Mouse (Mus musculus): Measurements from ENCODE around the gene Mvp. TPM values are rescaled to one million over a fixed set of nuclear protein-coding genes. Genes with fewer than 3 reads are reported as not detected.

The Mvp gene
- polyA plus RNA-seq, 1 experiment from 2014 or later: 13.1 TPM

DNA sequence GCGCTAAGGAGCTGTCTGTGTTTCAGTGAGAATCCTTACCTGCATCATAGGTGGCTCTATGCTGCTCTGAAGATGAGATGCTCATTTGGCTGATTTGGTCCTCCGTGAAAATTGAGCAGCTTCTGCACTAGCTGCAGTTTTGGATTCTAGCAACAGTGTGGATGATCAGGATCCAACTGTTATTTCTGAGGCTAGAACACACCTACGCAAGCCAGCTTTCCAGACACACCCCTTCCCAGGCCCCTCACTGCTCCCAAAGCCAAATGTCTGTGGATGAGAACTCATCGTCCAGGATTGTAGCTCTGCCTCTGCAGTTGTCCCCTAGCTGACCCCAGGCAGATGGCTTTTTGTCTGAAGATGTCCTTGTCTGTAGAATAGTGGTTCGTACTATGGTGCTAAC is 53.3 kb downstream of the Mvp start:
- Histone ChIP-seq H3K27ac (no peak overlapping the region), H3K4me1 (peaks cover 7% of the 10 kb centered on the region; the same call in 1 of the 2 replicates), H3K4me2 (no peak overlapping the region), H3K4me3 (no peak overlapping the region), H3K27me3 (peaks cover 29% of the 10 kb centered on the region), H3K9me3 (no peaks in the 10 kb centered on the region), H3K36me3 (no peaks in the 10 kb centered on the region), H3K9ac (no peak overlapping the region)
- ATAC-seq (ENCODE audit: insufficient number of reproducible peaks, low FRiP score, low TSS enrichment, low read depth): no peak
- 80% methylated on average over 5 of the region's 5 CpGs for WGBS

DNA sequence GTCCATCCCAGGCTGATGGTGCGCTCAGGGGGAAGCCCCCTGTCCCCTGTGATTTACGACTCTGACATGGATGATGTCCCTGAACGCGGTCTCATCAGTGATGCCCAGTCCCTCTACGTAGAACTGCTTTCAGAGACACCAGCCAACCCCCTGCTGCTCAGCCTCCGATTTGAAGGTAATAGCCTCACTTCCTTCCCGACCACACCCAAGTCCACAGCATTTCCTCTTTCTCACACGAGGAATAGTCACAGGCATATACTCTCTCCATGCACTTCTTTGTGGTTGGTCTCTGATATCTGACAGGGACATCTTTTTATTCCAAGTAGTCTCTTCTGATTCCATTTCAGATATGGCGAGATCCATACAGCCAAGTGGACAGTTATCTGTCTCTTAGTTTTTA is 54.6 kb downstream of the Mvp start:
- Histone ChIP-seq H3K9ac (no peak overlapping the region), H3K27me3 (peaks cover 29% of the 10 kb centered on the region), H3K9me3 (no peaks in the 10 kb centered on the region), H3K27ac (no peak overlapping the region), H3K4me1 (peaks cover 7% of the 10 kb centered on the region; the same call in 1 of the 2 replicates), H3K4me3 (no peak overlapping the region), H3K36me3 (no peaks in the 10 kb centered on the region), H3K4me2 (no peak overlapping the region)
- WGBS: 67% methylated on average over 9 of the region's 9 CpGs
- no peak for ATAC-seq (ENCODE audit: insufficient number of reproducible peaks, low FRiP score, low TSS enrichment, low read depth)

DNA sequence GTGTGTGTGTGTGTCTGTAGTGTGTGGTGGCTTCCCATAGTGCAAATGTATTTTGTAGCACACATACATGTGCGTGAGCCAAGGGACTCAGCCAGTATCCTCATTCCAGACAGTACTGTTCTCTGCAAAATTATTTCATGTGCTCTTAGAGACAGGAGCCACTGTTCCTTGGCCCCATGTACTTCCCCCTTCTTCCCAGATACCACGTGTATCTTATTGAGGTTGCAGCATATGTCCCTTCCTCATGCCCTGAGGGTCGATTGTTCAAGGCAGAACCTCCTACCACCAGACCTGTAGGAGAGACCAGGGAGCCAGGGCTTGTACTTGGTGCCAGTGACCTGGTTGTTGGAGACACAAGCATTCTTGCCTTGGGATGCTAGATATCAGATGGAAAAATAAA is 59.3 kb downstream of the Mvp start:
- Histone ChIP-seq H3K4me2 (no peak overlapping the region), H3K4me1 (peaks cover 15% of the 10 kb centered on the region), H3K9ac (no peak overlapping the region), H3K36me3 (no peaks in the 10 kb centered on the region), H3K27ac (no peak overlapping the region), H3K4me3 (no peak overlapping the region), H3K27me3 (peaks cover 30% of the 10 kb centered on the region), H3K9me3 (no peaks in the 10 kb centered on the region)
- WGBS: 51% methylated on average over 3 of the region's 3 CpGs
- ATAC-seq (ENCODE audit: insufficient number of reproducible peaks, low FRiP score, low TSS enrichment, low read depth): no peak

DNA sequence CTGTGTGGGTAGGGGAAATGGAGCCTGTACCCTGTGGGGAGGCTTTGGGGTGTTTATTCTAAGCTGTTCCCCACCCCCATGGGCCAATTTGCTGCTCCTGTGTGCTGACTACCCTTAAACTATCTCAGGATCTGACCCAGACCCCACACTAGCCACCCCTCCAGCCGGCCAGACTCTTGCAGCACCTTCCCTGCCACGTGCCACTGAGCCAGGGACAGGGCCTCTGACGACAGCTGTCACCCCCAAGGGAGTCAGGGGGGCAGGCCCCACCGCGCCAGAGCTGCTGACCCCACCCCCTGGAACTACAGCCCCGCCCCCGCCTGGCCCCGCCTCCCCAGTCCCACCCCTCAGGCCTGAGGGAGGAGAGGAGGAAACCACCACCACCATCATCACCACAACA is 61.8 kb downstream of the Mvp start:
- peaks cover 24% of the 10 kb centered on the region for H3K4me1 ChIP-seq
- no peak overlapping the region for H3K4me3 ChIP-seq
- no peak overlapping the region for H3K9ac ChIP-seq
- H3K36me3 ChIP-seq: no peaks in the 10 kb centered on the region
- H3K27ac ChIP-seq: no peak overlapping the region
- 1% methylated on average over 8 of the region's 8 CpGs for WGBS
- no peak overlapping the region for H3K4me2 ChIP-seq
- peaks cover 40% of the 10 kb centered on the region for H3K27me3 ChIP-seq
- no peaks in the 10 kb centered on the region for H3K9me3 ChIP-seq
- ATAC-seq (ENCODE audit: insufficient number of reproducible peaks, low FRiP score, low TSS enrichment, low read depth): no peak

DNA sequence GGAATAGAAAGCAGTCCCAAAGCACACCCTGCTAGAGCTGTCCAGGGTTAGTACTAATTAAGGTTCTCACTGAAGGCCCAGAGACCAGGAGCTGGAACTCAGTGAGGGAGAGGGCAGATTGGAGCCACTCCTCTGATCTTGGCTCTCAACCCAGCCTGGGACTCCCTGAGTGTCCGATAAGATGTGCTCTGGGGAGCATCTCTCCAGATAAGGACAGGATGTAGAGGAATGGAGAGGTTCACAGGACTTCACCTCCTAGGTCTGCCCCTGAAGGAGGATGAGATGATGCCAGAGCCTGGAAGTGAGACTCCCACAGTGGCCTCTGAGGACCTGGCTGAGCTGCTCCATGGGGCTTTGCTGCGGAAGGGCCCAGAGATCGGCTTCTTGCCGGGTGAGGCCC is 62.7 kb downstream of the Mvp start:
- Histone ChIP-seq H3K9me3 (no peaks in the 10 kb centered on the region), H3K36me3 (0 out of 2 replicates have a peak, but pooled peaks cover 3% of the 10 kb centered on the region), H3K4me2 (no peak overlapping the region), H3K4me3 (no peak overlapping the region), H3K27me3 (peaks cover 40% of the 10 kb centered on the region), H3K27ac (no peak overlapping the region), H3K9ac (no peak overlapping the region), H3K4me1 (peaks cover 24% of the 10 kb centered on the region)
- no peak for ATAC-seq (ENCODE audit: insufficient number of reproducible peaks, low FRiP score, low TSS enrichment, low read depth)
- WGBS: 22% methylated on average over 4 of the region's 4 CpGs

DNA sequence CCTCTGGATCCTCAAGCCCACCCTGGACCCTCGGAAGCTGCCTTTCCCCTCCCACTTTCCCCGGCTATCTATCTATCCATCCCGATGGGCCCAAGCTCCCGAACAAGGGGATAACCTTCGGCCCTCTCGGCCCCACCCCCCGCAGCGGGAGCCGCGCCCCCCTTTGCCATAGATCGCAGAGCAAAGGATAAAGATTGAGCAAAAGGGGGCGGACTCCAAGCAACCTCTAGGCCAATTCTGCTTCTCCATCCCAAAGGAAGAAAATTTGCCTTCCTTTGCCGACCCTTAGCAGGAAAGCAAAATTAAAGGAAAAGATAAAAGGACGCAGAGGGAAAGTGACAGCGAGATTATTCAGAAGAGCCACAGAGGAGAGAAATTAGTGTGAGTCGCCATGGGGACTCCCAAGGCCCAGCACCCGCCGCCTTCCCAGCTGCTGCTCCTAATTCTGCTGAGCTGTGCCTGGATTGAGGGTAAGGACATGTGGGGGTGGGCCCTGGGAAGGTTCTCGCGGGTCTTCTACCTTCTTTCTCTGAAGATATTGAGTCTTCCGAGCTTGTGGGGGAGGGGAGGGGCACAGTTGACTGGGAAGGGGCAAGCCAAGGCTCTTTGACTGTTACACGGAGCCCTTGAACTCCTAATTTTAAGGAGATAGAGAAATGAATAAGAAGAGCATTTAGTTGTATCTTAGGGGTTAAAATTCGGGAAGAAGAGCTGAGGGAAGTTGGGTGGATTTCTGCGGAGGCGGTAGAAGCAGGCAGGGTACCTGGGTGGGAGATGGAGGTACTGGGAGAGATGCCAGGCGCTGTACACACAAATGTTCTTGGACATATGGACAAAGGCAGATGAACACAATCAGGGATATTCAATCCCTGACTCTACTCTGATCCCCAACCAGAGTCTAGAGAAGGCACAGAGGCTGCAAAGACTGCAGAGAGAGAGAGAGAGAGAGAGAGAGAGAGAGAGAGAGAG is 63.5 kb downstream of the Mvp start:
- Histone ChIP-seq H3K27me3 (peaks cover 40% of the 10 kb centered on the region), H3K27ac (no peak overlapping the region), H3K9me3 (no peaks in the 10 kb centered on the region), H3K4me2 (no peak overlapping the region), H3K36me3 (0 out of 2 replicates have a peak, but pooled peaks cover 5% of the 10 kb centered on the region), H3K9ac (no peak overlapping the region), H3K4me3 (no peak overlapping the region), H3K4me1 (peaks cover 24% of the 10 kb centered on the region)
- no peak for ATAC-seq (ENCODE audit: insufficient number of reproducible peaks, low FRiP score, low TSS enrichment, low read depth)
- 7% methylated on average over 26 of the region's 26 CpGs for WGBS

DNA sequence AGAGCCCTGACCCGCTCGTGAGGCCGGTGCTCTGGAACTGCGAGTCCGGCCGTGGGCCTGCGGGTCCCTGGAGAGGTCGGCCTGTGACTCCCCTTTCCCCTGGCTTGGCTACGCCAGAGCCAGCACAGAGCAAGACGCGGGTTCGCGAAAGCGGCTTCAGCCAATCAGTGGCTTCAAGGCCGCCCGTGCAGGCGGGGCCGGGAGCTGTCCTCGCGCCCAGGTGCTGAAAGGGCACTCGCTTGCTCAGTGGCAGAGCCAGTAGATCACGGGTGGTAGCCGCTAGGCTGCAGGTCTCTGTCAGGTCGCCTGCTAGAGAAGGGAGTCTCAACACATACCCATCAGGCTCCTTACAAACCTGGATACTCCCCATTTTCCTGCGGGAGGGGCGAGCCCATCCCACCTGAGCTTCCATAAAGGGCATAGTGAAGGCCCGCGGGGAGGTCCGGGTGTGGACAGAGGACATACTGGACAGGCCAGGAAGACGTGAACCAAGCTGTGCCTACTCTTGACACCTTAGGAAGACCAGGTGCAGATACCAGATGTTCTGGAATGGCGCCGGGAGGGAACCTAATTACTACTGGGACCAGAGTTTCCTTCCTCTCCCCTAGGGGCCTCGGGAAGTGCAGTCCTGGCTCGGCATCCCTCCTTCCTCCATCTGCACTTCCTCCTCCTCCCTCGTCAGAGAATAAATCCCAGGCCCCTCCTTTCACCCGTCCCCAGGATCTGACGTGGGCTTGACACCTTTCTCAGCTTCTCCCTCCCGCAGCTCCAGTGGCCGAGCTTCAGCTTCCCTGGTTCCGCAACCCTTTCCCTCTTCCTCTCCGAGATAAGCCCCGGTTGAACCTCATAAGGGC is 64.4 kb downstream of the Mvp start, which contains the start of gene Sez6l2:
Gene Sez6l2 (plus strand): TSS at position 771 of the 854 bp plus-strand sequence.
- Histone ChIP-seq H3K27me3 (peaks cover 40% of the 10 kb centered on the region), H3K4me2 (peak within 1 kb of the TSS; percentile 99), H3K9me3 (no peaks in the 10 kb centered on the region), H3K9ac (no peak within 1 kb of the TSS), H3K36me3 (peaks cover 7% of the 10 kb centered on the region; the same call in 1 of the 2 replicates), H3K4me3 (peak within 1 kb of the TSS; percentile 47), H3K4me1 (peaks cover 24% of the 10 kb centered on the region), H3K27ac (no peak within 1 kb of the TSS)
- ATAC-seq (ENCODE audit: insufficient number of reproducible peaks, low FRiP score, low TSS enrichment, low read depth): peak; percentile 78
- under 1% methylated on average over 36 of the region's 42 CpGs for WGBS

DNA sequence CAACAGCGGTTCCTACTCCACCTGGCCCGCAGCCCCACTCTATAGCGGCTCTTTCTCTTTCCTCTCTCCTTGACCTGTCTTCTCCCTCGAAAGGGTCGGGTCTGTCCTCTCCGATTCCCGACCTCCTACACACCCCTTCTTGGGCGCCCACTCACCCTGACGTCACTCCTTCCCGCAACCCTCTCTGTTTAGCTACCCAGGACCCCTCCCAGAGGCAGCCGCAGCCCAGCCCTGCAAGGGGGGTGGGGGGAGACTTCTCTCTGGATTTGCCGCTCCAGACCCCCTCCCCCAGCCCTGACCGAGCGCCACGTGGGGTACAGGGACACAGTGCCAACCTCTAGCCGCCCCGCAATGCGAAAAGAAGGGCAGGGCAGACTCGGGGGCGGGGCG is 65.0 kb downstream of the Mvp start, which contains the start of gene Asphd1:
Gene Asphd1 (minus strand): TSS at position 180 of the 390 bp plus-strand sequence.
- Histone ChIP-seq H3K27me3 (peaks cover 40% of the 10 kb centered on the region), H3K4me3 (peak within 1 kb of the TSS; percentile 47), H3K27ac (no peak within 1 kb of the TSS), H3K9ac (no peak within 1 kb of the TSS), H3K36me3 (peaks cover 13% of the 10 kb centered on the region; the same call in 1 of the 2 replicates), H3K4me1 (peaks cover 24% of the 10 kb centered on the region), H3K9me3 (no peaks in the 10 kb centered on the region), H3K4me2 (peak within 1 kb of the TSS; percentile 99)
- 1% methylated on average over 21 of the region's 21 CpGs for WGBS
- peak; percentile 11; the same call in 1 of the 2 replicates for ATAC-seq (ENCODE audit: insufficient number of reproducible peaks, low FRiP score, low TSS enrichment, low read depth)

DNA sequence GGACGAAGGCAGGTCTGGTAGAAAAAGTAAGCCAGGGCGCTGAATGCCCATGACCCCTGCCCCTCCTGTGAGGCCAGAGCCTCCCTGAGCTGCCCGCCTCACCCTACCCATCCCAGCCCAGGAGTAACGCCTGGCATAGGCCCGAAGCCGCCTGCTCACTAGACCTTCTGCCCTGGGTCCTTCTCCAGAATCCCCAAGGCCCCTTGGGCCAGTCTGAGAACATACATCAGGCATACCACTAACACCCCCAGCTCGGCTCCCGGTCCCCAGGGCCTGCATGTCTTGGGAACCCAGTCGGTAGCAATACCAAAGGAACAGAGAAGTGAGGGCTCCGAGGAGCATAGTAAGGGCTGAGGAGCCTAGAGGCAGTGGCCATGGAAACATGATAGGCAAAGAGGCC is 65.8 kb downstream of the Mvp start:
- Histone ChIP-seq H3K9me3 (no peaks in the 10 kb centered on the region), H3K27me3 (peaks cover 40% of the 10 kb centered on the region), H3K4me3 (no peak overlapping the region), H3K4me2 (0 out of 2 replicates have a peak overlapping the region, but pooled peaks have one; percentile 99), H3K9ac (no peak overlapping the region), H3K27ac (no peak overlapping the region), H3K4me1 (peaks cover 24% of the 10 kb centered on the region), H3K36me3 (peaks cover 21% of the 10 kb centered on the region)
- WGBS: 77% methylated on average over 10 of the region's 10 CpGs
- no peak for ATAC-seq (ENCODE audit: insufficient number of reproducible peaks, low FRiP score, low TSS enrichment, low read depth)

DNA sequence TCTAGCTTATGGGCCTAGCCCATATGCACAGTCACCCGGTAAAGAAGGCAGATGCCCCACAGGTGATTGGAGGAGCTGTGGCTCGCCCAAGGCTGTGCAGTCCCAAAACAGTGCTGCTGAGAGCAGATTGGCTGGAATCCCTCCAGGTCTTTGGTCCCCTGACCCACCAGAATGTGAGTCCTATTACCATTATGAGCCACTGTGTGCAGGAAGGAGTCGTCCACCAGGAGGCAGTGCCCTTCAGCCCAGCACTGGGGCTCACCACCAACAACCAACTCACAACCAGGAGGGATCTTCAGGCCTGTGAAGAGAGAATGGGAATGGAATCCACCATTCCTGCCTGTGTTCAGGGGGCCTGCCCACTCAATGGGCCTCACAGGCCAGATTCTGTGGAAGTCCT is 67.9 kb downstream of the Mvp start:
- Histone ChIP-seq H3K27me3 (peaks cover 25% of the 10 kb centered on the region), H3K4me1 (peaks cover 17% of the 10 kb centered on the region), H3K9ac (no peak overlapping the region), H3K4me3 (no peak overlapping the region), H3K27ac (no peak overlapping the region), H3K36me3 (peaks cover 29% of the 10 kb centered on the region), H3K9me3 (no peaks in the 10 kb centered on the region), H3K4me2 (no peak overlapping the region)
- ATAC-seq (ENCODE audit: insufficient number of reproducible peaks, low FRiP score, low TSS enrichment, low read depth): no peak
- 37% methylated on average over 3 of the region's 3 CpGs for WGBS

DNA sequence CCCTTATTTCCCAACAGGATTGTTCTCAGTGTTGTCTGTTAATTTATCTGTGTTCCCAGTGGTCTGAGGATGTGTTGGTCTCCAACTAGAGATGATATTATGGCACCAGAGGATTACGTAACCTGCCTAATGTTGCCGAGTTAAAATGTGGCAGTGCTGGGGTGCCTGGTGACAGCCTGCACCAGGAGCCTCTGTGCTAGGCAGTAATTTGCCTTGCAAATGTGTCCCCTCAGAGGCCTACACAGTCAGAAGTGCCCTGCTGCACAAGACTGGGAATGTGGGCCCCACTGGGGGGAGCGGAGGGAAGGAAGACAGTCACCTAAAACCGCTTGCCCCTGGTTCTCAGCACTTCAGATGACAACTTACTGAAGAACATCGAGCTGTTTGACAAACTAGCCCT is 72.6 kb downstream of the Mvp start:
- no peak for ATAC-seq (ENCODE audit: insufficient number of reproducible peaks, low FRiP score, low TSS enrichment, low read depth)
- Histone ChIP-seq H3K27me3 (no peaks in the 10 kb centered on the region), H3K4me1 (no peaks in the 10 kb centered on the region), H3K9me3 (no peaks in the 10 kb centered on the region), H3K36me3 (peaks cover 43% of the 10 kb centered on the region), H3K4me2 (no peak overlapping the region), H3K27ac (no peak overlapping the region), H3K9ac (no peak overlapping the region), H3K4me3 (no peak overlapping the region)
- 73% methylated on average over 5 of the region's 5 CpGs for WGBS

Measured in limb, embryonic 15.5 days (tissue).